Mouse (Mus musculus) liver, adult 2 months (tissue): Measurements from ENCODE around the gene Aarsd1. TPM values are rescaled to one million over a fixed set of nuclear protein-coding genes. Genes with fewer than 3 reads are reported as not detected.
"Not testable (repeated sequence)": the region's sequence is repeated elsewhere in the genome, so short reads cannot be mapped to it uniquely, and the experiment has no call there.

ENCODE experiments used
- DNase-seq: peaks from one replicate; pipeline ENCODE4 v3.0.0-alpha.2; 2011; ENCODE audit warnings: low read depth, low spot score; ENCODE audit errors: extremely low read depth
- H3K27ac ChIP-seq: fragments of 200-500 bp; replicated peaks from 2 replicates; pipeline ENCODE4 v1.5.1; 2012; ENCODE audit warnings: low read depth, mild to moderate bottlenecking, control low read depth, inconsistent platforms, low read length; ENCODE audit not compliant: insufficient read depth
- H3K27me3 ChIP-seq: fragments of 200-500 bp; 2 replicates; pipeline ENCODE4 v1.6.1; 2012; ENCODE audit warnings: mild to moderate bottlenecking, moderate library complexity, low read length, inconsistent platforms; ENCODE audit not compliant: control insufficient read depth, insufficient read depth
- H3K36me3 ChIP-seq: fragments of 200-500 bp; 2 replicates; pipeline ENCODE4 v1.6.1; 2012; ENCODE audit warnings: low read length, inconsistent platforms; ENCODE audit not compliant: control insufficient read depth, insufficient read depth
- H3K4me1 ChIP-seq: fragments of 200-500 bp; 2 replicates; pipeline ENCODE4 v1.6.1; 2011; ENCODE audit warnings: low read length; ENCODE audit not compliant: control insufficient read depth, insufficient read depth
- H3K4me3 ChIP-seq: fragments of 200-500 bp; 2 replicates; pipeline ENCODE4 v1.5.1; 2011; ENCODE audit warnings: low read depth, mild to moderate bottlenecking, control low read depth, low read length, moderate library complexity; ENCODE audit not compliant: insufficient read depth
- H3K79me2 ChIP-seq: fragments of 200-500 bp; 2 replicates; pipeline ENCODE4 v1.6.1; 2012; ENCODE audit warnings: inconsistent platforms, mild to moderate bottlenecking, low read length, moderate library complexity; ENCODE audit not compliant: control insufficient read depth, insufficient read depth
- H3K9ac ChIP-seq: fragments of 200-500 bp; 2 replicates; pipeline ENCODE4 v1.6.1; 2012; ENCODE audit warnings: low read depth, mild to moderate bottlenecking, control low read depth, inconsistent platforms, low read length
- CTCF ChIP-seq: fragments of 200-500 bp; IDR thresholded peaks from 2 replicates; pipeline ENCODE4 v1.5.1; 2011; ENCODE audit warnings: low read depth, low read length, control low read depth
- POLR2A ChIP-seq: fragments of 200-500 bp; IDR thresholded peaks from 2 replicates; pipeline ENCODE4 v1.6.1; 2011; ENCODE audit warnings: low read length, control low read depth; ENCODE audit not compliant: insufficient read depth; ENCODE audit errors: extremely low read depth
- WGBS: fragments of 180-500 bp; shearing (Covaris S2); methylation state at CpG from one replicate; pipeline ENCODE4 v1.1.7; 2018; 5-methylcytosine and 5-hydroxymethylcytosine counted together
- polyA plus RNA-seq: library from polyadenylated mRNA; depleted of rRNA; stranded (reverse); fragments of >200 nt; gene quantifications from 2 replicates; pipeline ENCODE4 v1.2.3, GENCODE M21; 2012; rRNA removed
- total RNA-seq: library from RNA; depleted of rRNA; stranded (reverse); fragments of >200 nt; gene quantifications from 2 replicates; pipeline ENCODE4 v1.2.3, GENCODE M21; 2014; rRNA removed

Aarsd1 gene
- total RNA-seq (21.3 and 22.2 TPM in 2 replicates), polyA plus RNA-seq (18.6 and 19.8 TPM in 2 replicates)

- H3K4me1 ChIP-seq: no peaks in the 10 kb centered on the region
- no peaks in the 10 kb centered on the region for H3K27me3 ChIP-seq
- H3K9ac ChIP-seq: peak within 1 kb of the TSS; percentile 82
- no peak for TF ChIP-seq POLR2A
- no peak for TF ChIP-seq CTCF
- no peaks in the 10 kb centered on the region for H3K79me2 ChIP-seq
- H3K4me3 ChIP-seq: peak within 1 kb of the TSS; percentile 77
- WGBS: under 1% methylated on average over 45 of the region's 45 CpGs
- peaks cover 3% of the 10 kb centered on the region; the same call in 1 of the 2 replicates for H3K36me3 ChIP-seq
- DNase-seq: peak; percentile 75
- 0 out of 2 replicates have a peak within 1 kb of the TSS, but pooled peaks have one; percentile 26 for H3K27ac ChIP-seq
Measured at GRCm38 (mm10) chr11:101417101-101417855, at the start of gene Aarsd1. Gene Aarsd1, minus strand, starts transcription at chr11:101417615.

- H3K9ac ChIP-seq, H3K36me3 ChIP-seq, H3K79me2 ChIP-seq, DNase-seq, H3K4me1 ChIP-seq, H3K27me3 ChIP-seq, H3K27ac ChIP-seq, H3K4me3 ChIP-seq: not testable (repeated sequence)
- 61% methylated on average over 5 of the region's 5 CpGs for WGBS
Measured at GRCm38 (mm10) chr11:101466552-101466950, 49.1 kb upstream of the Aarsd1 start.

- WGBS: 2% methylated on average over 57 of the region's 60 CpGs
- H3K36me3 ChIP-seq: no peaks in the 10 kb centered on the region
- H3K4me3 ChIP-seq: peak within 1 kb of the TSS; percentile 86
- no peaks in the 10 kb centered on the region for H3K27me3 ChIP-seq
- peak; percentile 64 for DNase-seq
- no peak within 1 kb of the TSS for H3K27ac ChIP-seq
- peaks cover 1% of the 10 kb centered on the region; the same call in 1 of the 2 replicates for H3K4me1 ChIP-seq
- peak; percentile 37; the same call in 1 of the 2 replicates for TF ChIP-seq POLR2A
- no peak for TF ChIP-seq CTCF
- H3K79me2 ChIP-seq: no peaks in the 10 kb centered on the region
- H3K9ac ChIP-seq: peak within 1 kb of the TSS; percentile 89
Measured at GRCm38 (mm10) chr11:101465869-101466551, 48.6 kb upstream of the Aarsd1 start, which contains the start of gene Vat1. Gene Vat1, minus strand, starts transcription at chr11:101466230.

- WGBS: 5% methylated on average over 51 of the region's 51 CpGs
- TF ChIP-seq CTCF (0 out of 2 replicates have a peak, but pooled peaks have one; percentile 3), POLR2A (no peak)
- Histone ChIP-seq H3K9ac (peak overlapping the region; percentile 89), H3K79me2 (no peaks in the 10 kb centered on the region), H3K36me3 (no peaks in the 10 kb centered on the region), H3K4me1 (peaks cover 1% of the 10 kb centered on the region; the same call in 1 of the 2 replicates), H3K27me3 (no peaks in the 10 kb centered on the region), H3K4me3 (peak overlapping the region; percentile 86), H3K27ac (no peak overlapping the region)
- no peak for DNase-seq
Measured at GRCm38 (mm10) chr11:101465101-101465868, 47.9 kb upstream of the Aarsd1 start.

- peak within 1 kb of the TSS; percentile 89 for H3K9ac ChIP-seq
- no peaks in the 10 kb centered on the region for H3K36me3 ChIP-seq
- no peak within 1 kb of the TSS; the same call in 1 of the 2 replicates for H3K27ac ChIP-seq
- DNase-seq: no peak
- peaks cover 1% of the 10 kb centered on the region; the same call in 1 of the 2 replicates for H3K4me1 ChIP-seq
- H3K27me3 ChIP-seq: no peaks in the 10 kb centered on the region
- 22% methylated on average over 12 of the region's 12 CpGs for WGBS
- TF ChIP-seq POLR2A (no peak), CTCF (no peak)
- H3K4me3 ChIP-seq: peak within 1 kb of the TSS; percentile 86
- no peaks in the 10 kb centered on the region for H3K79me2 ChIP-seq
Measured at GRCm38 (mm10) chr11:101464211-101465100, 47.0 kb upstream of the Aarsd1 start, which contains the start of gene Rnd2. Gene Rnd2, plus strand, starts transcription at chr11:101464999.
